Mouse (Mus musculus) hindbrain, embryonic 13.5 days (tissue): ENCODE results near the gene Tns1. TPM values are rescaled to one million over a fixed set of nuclear protein-coding genes. Genes with fewer than 3 reads are reported as not detected.

Source experiments
- ATAC-seq: fragments of 200-750 bp; cut with Nextera tagmentation; 2 replicates; pipeline ENCODE4 v1.8.0; 2017; ENCODE audit warnings: moderate TSS enrichment; ENCODE audit not compliant: low FRiP score
- H3K27ac ChIP-seq: fragments of 300-500 bp; sonication (generic); 2 replicates; pipeline ENCODE4 v1.5.1; 2015; ENCODE audit warnings: inconsistent platforms, mild to moderate bottlenecking, moderate library complexity
- H3K27me3 ChIP-seq: fragments of 300-500 bp; sonication (generic); 2 replicates; pipeline ENCODE4 v1.6.1; 2015; ENCODE audit warnings: mild to moderate bottlenecking, inconsistent platforms
- H3K36me3 ChIP-seq: fragments of 300-500 bp; sonication (generic); 2 replicates; pipeline ENCODE4 v1.6.1; 2015; ENCODE audit warnings: mild to moderate bottlenecking, inconsistent platforms
- H3K4me1 ChIP-seq: fragments of 300-500 bp; sonication (generic); replicated peaks from 2 replicates; pipeline ENCODE4 v1.6.1; 2015; ENCODE audit warnings: inconsistent platforms
- H3K4me2 ChIP-seq: fragments of 300-500 bp; sonication (generic); 2 replicates; pipeline ENCODE4 v1.6.1; 2015; ENCODE audit warnings: inconsistent platforms, mild to moderate bottlenecking, moderate library complexity
- H3K4me3 ChIP-seq: fragments of 300-500 bp; sonication (generic); 2 replicates; pipeline ENCODE4 v1.5.1; 2015; ENCODE audit warnings: mild to moderate bottlenecking, inconsistent platforms
- H3K9ac ChIP-seq: fragments of 300-500 bp; sonication (generic); 2 replicates; pipeline ENCODE4 v1.6.1; 2015; ENCODE audit warnings: mild to moderate bottlenecking, inconsistent platforms
- H3K9me3 ChIP-seq: fragments of 300-500 bp; sonication (generic); 2 replicates; pipeline ENCODE4 v1.6.1; 2016; ENCODE audit warnings: inconsistent platforms
- WGBS: fragments of 180-500 bp; shearing (Covaris S2); methylation state at CpG from one replicate; pipeline ENCODE4 v1.1.7; 2015; 5-methylcytosine and 5-hydroxymethylcytosine counted together
- polyA plus RNA-seq: library from polyadenylated mRNA; unstranded; fragments of >200 nt; fragmentation: Nextera tagmentation; extraction: Ambion mirVana; gene quantifications from 2 replicates; pipeline ENCODE4 v1.2.1, GENCODE M21; 2015

Tns1 gene
- polyA plus RNA-seq, 1 experiment from 2014 or later: 10.3 TPM

- Histone ChIP-seq H3K36me3 (no peaks in the 10 kb centered on the region), H3K4me2 (no peak overlapping the region), H3K27ac (no peak overlapping the region), H3K9ac (no peak overlapping the region), H3K27me3 (no peaks in the 10 kb centered on the region), H3K4me3 (no peak overlapping the region), H3K4me1 (peaks cover 43% of the 10 kb centered on the region), H3K9me3 (no peaks in the 10 kb centered on the region)
- 36% methylated on average over 4 of the region's 4 CpGs for WGBS
- no peak for ATAC-seq
Observed at GRCm38 (mm10) chr1:74025651-74026226, 98.5 kb downstream of the Tns1 start.

GRCm38 (mm10) chr1:74025227-74025626 lies 99.0 kb downstream of the Tns1 start:
- H3K9me3 ChIP-seq: no peaks in the 10 kb centered on the region
- no peak overlapping the region for H3K9ac ChIP-seq
- no peaks in the 10 kb centered on the region for H3K36me3 ChIP-seq
- no peak overlapping the region for H3K27ac ChIP-seq
- H3K27me3 ChIP-seq: no peaks in the 10 kb centered on the region
- no peak overlapping the region for H3K4me2 ChIP-seq
- H3K4me3 ChIP-seq: no peak overlapping the region
- 60% methylated on average over 6 of the region's 6 CpGs for WGBS
- no peak for ATAC-seq
- peaks cover 38% of the 10 kb centered on the region for H3K4me1 ChIP-seq

- no peak for ATAC-seq
- no peaks in the 10 kb centered on the region for H3K27me3 ChIP-seq
- no peak overlapping the region for H3K4me3 ChIP-seq
- peaks cover 36% of the 10 kb centered on the region for H3K4me1 ChIP-seq
- H3K9ac ChIP-seq: no peak overlapping the region
- H3K9me3 ChIP-seq: no peaks in the 10 kb centered on the region
- H3K4me2 ChIP-seq: no peak overlapping the region
- no peaks in the 10 kb centered on the region for H3K36me3 ChIP-seq
- H3K27ac ChIP-seq: no peak overlapping the region
- WGBS: 61% methylated on average over 10 of the region's 10 CpGs
Observed at GRCm38 (mm10) chr1:74024452-74025190, 99.6 kb downstream of the Tns1 start.

- no peak overlapping the region for H3K9ac ChIP-seq
- 89% methylated on average over 3 of the region's 3 CpGs for WGBS
- H3K9me3 ChIP-seq: no peaks in the 10 kb centered on the region
- no peaks in the 10 kb centered on the region for H3K36me3 ChIP-seq
- no peak for ATAC-seq
- no peak overlapping the region for H3K4me2 ChIP-seq
- H3K27me3 ChIP-seq: no peaks in the 10 kb centered on the region
- H3K4me1 ChIP-seq: peaks cover 33% of the 10 kb centered on the region
- H3K27ac ChIP-seq: no peak overlapping the region
- no peak overlapping the region for H3K4me3 ChIP-seq
Observed at GRCm38 (mm10) chr1:74022998-74023397, 101.3 kb downstream of the Tns1 start.

GRCm38 (mm10) chr1:74022536-74022935 lies 101.7 kb downstream of the Tns1 start:
- 87% methylated on average over 5 of the region's 5 CpGs for WGBS

GRCm38 (mm10) chr1:74020235-74020634 lies 104.0 kb downstream of the Tns1 start:
- ATAC-seq: no peak
- WGBS: 83% methylated on average over 6 of the region's 6 CpGs

More at GRCm38 (mm10) chr1:74022536-74022935, 101.7 kb downstream of the Tns1 start:
- Histone ChIP-seq H3K27me3 (no peaks in the 10 kb centered on the region), H3K4me3 (no peak overlapping the region), H3K9me3 (no peaks in the 10 kb centered on the region), H3K4me2 (no peak overlapping the region), H3K9ac (no peak overlapping the region), H3K4me1 (peaks cover 28% of the 10 kb centered on the region), H3K27ac (no peak overlapping the region), H3K36me3 (no peaks in the 10 kb centered on the region)
- ATAC-seq: no peak

GRCm38 (mm10) chr1:74017399-74018172 lies 106.7 kb downstream of the Tns1 start:
- Histone ChIP-seq H3K27me3 (no peaks in the 10 kb centered on the region), H3K4me2 (no peak overlapping the region), H3K27ac (no peak overlapping the region), H3K9me3 (no peaks in the 10 kb centered on the region), H3K4me1 (no peaks in the 10 kb centered on the region), H3K36me3 (no peaks in the 10 kb centered on the region), H3K9ac (no peak overlapping the region), H3K4me3 (no peak overlapping the region)
- WGBS: 83% methylated on average over 9 of the region's 9 CpGs
- no peak for ATAC-seq

More at GRCm38 (mm10) chr1:74020235-74020634, 104.0 kb downstream of the Tns1 start:
- no peaks in the 10 kb centered on the region for H3K9me3 ChIP-seq
- no peak overlapping the region for H3K4me2 ChIP-seq
- no peaks in the 10 kb centered on the region for H3K27me3 ChIP-seq
- H3K27ac ChIP-seq: no peak overlapping the region
- H3K9ac ChIP-seq: no peak overlapping the region
- H3K36me3 ChIP-seq: no peaks in the 10 kb centered on the region
- H3K4me3 ChIP-seq: no peak overlapping the region
- H3K4me1 ChIP-seq: peaks cover 7% of the 10 kb centered on the region

GRCm38 (mm10) chr1:74016618-74017017 lies 107.6 kb downstream of the Tns1 start:
- Histone ChIP-seq H3K9me3 (no peaks in the 10 kb centered on the region), H3K4me3 (no peak overlapping the region), H3K4me2 (no peak overlapping the region), H3K27me3 (no peaks in the 10 kb centered on the region), H3K9ac (no peak overlapping the region), H3K36me3 (no peaks in the 10 kb centered on the region), H3K4me1 (no peaks in the 10 kb centered on the region), H3K27ac (no peak overlapping the region)
- 82% methylated on average over 5 of the region's 5 CpGs for WGBS
- ATAC-seq: no peak

- 76% methylated on average over 8 of the region's 8 CpGs for WGBS
- Histone ChIP-seq H3K27me3 (no peaks in the 10 kb centered on the region), H3K9me3 (peaks cover 1% of the 10 kb centered on the region; the same call in 1 of the 2 replicates), H3K4me3 (no peak overlapping the region), H3K4me1 (no peaks in the 10 kb centered on the region), H3K9ac (no peak overlapping the region), H3K36me3 (no peaks in the 10 kb centered on the region; the same call in 1 of the 2 replicates), H3K4me2 (no peak overlapping the region), H3K27ac (no peak overlapping the region)
- no peak for ATAC-seq
Observed at GRCm38 (mm10) chr1:74015513-74016234, 108.6 kb downstream of the Tns1 start.

GRCm38 (mm10) chr1:74014538-74015327 lies 109.5 kb downstream of the Tns1 start:
- WGBS: 79% methylated on average over 8 of the region's 14 CpGs
- H3K9me3 ChIP-seq: peaks cover 4% of the 10 kb centered on the region; the same call in 1 of the 2 replicates

GRCm38 (mm10) chr1:74013296-74014031 lies 110.8 kb downstream of the Tns1 start:
- 90% methylated on average over 14 of the region's 14 CpGs for WGBS
- ATAC-seq: no peak
- peaks cover 5% of the 10 kb centered on the region; the same call in 1 of the 2 replicates for H3K4me1 ChIP-seq

More at GRCm38 (mm10) chr1:74014538-74015327, 109.5 kb downstream of the Tns1 start:
- H3K4me1 ChIP-seq: no peaks in the 10 kb centered on the region
- H3K36me3 ChIP-seq: no peaks in the 10 kb centered on the region; the same call in 1 of the 2 replicates
- H3K27ac ChIP-seq: no peak overlapping the region
- ATAC-seq: no peak
- H3K9ac ChIP-seq: no peak overlapping the region
- no peak overlapping the region for H3K4me2 ChIP-seq
- no peak overlapping the region for H3K4me3 ChIP-seq
- H3K27me3 ChIP-seq: no peaks in the 10 kb centered on the region

More at GRCm38 (mm10) chr1:74013296-74014031, 110.8 kb downstream of the Tns1 start:
- Histone ChIP-seq H3K4me2 (no peak overlapping the region), H3K36me3 (no peaks in the 10 kb centered on the region; the same call in 1 of the 2 replicates), H3K9ac (no peak overlapping the region), H3K27ac (no peak overlapping the region), H3K4me3 (no peak overlapping the region), H3K27me3 (no peaks in the 10 kb centered on the region), H3K9me3 (peaks cover 4% of the 10 kb centered on the region; the same call in 1 of the 2 replicates)
